Mouse (Mus musculus): Measurements from ENCODE around the gene Srcin1. TPM values are rescaled to one million over a fixed set of nuclear protein-coding genes. Genes with fewer than 3 reads are reported as not detected.

The Srcin1 gene
- polyA plus RNA-seq, 1 experiment from 2014 or later = 0.08 TPM

- 0 out of 2 replicates have a peak, but pooled peaks cover 3% of the 10 kb centered on the region for H3K4me1 ChIP-seq (ENCODE audit: control insufficient read depth, insufficient read depth, low read length)
- no peak for ATAC-seq (replicated peaks; ENCODE audit: extremely low read depth, insufficient read depth, low FRiP score)
- H3K9me3 ChIP-seq (replicated peaks; ENCODE audit: control insufficient read depth, low read length) = no peaks in the 10 kb centered on the region
- no peak overlapping the region for H3K27ac ChIP-seq (ENCODE audit: low read length)
- H3K27me3 ChIP-seq (ENCODE audit: control insufficient read depth, insufficient read depth, low read length) = peaks cover 62% of the 10 kb centered on the region
- H3K4me2 ChIP-seq (ENCODE audit: low read depth, low read length) = no peak overlapping the region
- 45% methylated on average over 14 of the region's 14 CpGs for WGBS
- H3K36me3 ChIP-seq (ENCODE audit: control insufficient read depth, insufficient read depth) = no peaks in the 10 kb centered on the region
- H3K9ac ChIP-seq (ENCODE audit: low read length) = no peak overlapping the region
- no peak overlapping the region for H3K4me3 ChIP-seq (ENCODE audit: low read length)
Measured at GRCm38 (mm10) chr11:97563730-97564129, 12.3 kb downstream of the Srcin1 start.

GRCm38 (mm10) chr11:97562536-97562935, 13.4 kb downstream of the Srcin1 start:
- Histone ChIP-seq H3K4me2 (ENCODE audit: low read depth, low read length) (no peak overlapping the region), H3K9ac (ENCODE audit: low read length) (no peak overlapping the region), H3K4me3 (ENCODE audit: low read length) (no peak overlapping the region), H3K27ac (ENCODE audit: low read length) (no peak overlapping the region), H3K4me1 (ENCODE audit: control insufficient read depth, insufficient read depth, low read length) (no peaks in the 10 kb centered on the region), H3K9me3 (replicated peaks; ENCODE audit: control insufficient read depth, low read length) (no peaks in the 10 kb centered on the region), H3K27me3 (ENCODE audit: control insufficient read depth, insufficient read depth, low read length) (peaks cover 58% of the 10 kb centered on the region), H3K36me3 (ENCODE audit: control insufficient read depth, insufficient read depth) (no peaks in the 10 kb centered on the region)
- 40% methylated on average over 3 of the region's 3 CpGs for WGBS
- ATAC-seq (replicated peaks; ENCODE audit: extremely low read depth, insufficient read depth, low FRiP score) = no peak

- Histone ChIP-seq H3K27me3 (ENCODE audit: control insufficient read depth, insufficient read depth, low read length) (peaks cover 37% of the 10 kb centered on the region), H3K4me2 (ENCODE audit: low read depth, low read length) (no peak overlapping the region), H3K27ac (ENCODE audit: low read length) (no peak overlapping the region), H3K4me1 (ENCODE audit: control insufficient read depth, insufficient read depth, low read length) (peaks cover 4% of the 10 kb centered on the region; the same call in 1 of the 2 replicates), H3K4me3 (ENCODE audit: low read length) (no peak overlapping the region), H3K9me3 (replicated peaks; ENCODE audit: control insufficient read depth, low read length) (no peaks in the 10 kb centered on the region), H3K36me3 (ENCODE audit: control insufficient read depth, insufficient read depth) (no peaks in the 10 kb centered on the region), H3K9ac (ENCODE audit: low read length) (no peak overlapping the region)
- ATAC-seq (replicated peaks; ENCODE audit: extremely low read depth, insufficient read depth, low FRiP score) = no peak
- WGBS = 43% methylated on average over 17 of the region's 17 CpGs
Measured at GRCm38 (mm10) chr11:97560210-97560963, 15.6 kb downstream of the Srcin1 start.

GRCm38 (mm10) chr11:97559549-97559948, 16.4 kb downstream of the Srcin1 start:
- no peak overlapping the region for H3K4me3 ChIP-seq (ENCODE audit: low read length)
- peaks cover 4% of the 10 kb centered on the region; the same call in 1 of the 2 replicates for H3K4me1 ChIP-seq (ENCODE audit: control insufficient read depth, insufficient read depth, low read length)
- no peak for ATAC-seq (replicated peaks; ENCODE audit: extremely low read depth, insufficient read depth, low FRiP score)
- H3K4me2 ChIP-seq (ENCODE audit: low read depth, low read length) = no peak overlapping the region
- no peak overlapping the region for H3K9ac ChIP-seq (ENCODE audit: low read length)
- no peaks in the 10 kb centered on the region for H3K36me3 ChIP-seq (ENCODE audit: control insufficient read depth, insufficient read depth)
- H3K9me3 ChIP-seq (replicated peaks; ENCODE audit: control insufficient read depth, low read length) = no peaks in the 10 kb centered on the region
- peaks cover 30% of the 10 kb centered on the region for H3K27me3 ChIP-seq (ENCODE audit: control insufficient read depth, insufficient read depth, low read length)
- WGBS = 52% methylated on average over 4 of the region's 4 CpGs
- H3K27ac ChIP-seq (ENCODE audit: low read length) = no peak overlapping the region

DNA sequence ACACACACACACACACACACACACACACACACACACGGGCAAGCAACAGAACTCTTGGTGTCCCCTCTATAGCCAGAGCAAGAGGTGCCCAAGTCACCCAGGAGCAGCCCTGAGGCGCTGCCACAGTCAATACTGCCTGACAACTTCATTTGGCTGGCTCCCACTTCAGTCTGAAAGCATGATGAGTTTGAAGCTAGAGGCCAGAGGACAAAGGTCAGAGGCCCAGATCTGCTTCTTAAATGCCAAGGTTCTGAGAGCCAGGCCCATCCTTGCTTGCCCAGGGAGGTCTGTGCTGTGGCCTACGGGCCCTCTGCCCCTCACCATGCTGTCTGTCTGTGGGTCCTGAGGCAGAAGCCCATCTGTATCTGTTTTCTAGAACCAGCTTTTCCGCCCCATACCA, 18.1 kb downstream of the Srcin1 start:
- 63% methylated on average over 4 of the region's 4 CpGs for WGBS
- H3K36me3 ChIP-seq (ENCODE audit: control insufficient read depth, insufficient read depth) = no peaks in the 10 kb centered on the region
- H3K4me2 ChIP-seq (ENCODE audit: low read depth, low read length) = no peak overlapping the region
- no peaks in the 10 kb centered on the region for H3K9me3 ChIP-seq (replicated peaks; ENCODE audit: control insufficient read depth, low read length)
- no peak overlapping the region for H3K4me3 ChIP-seq (ENCODE audit: low read length)
- no peak overlapping the region for H3K9ac ChIP-seq (ENCODE audit: low read length)
- peaks cover 4% of the 10 kb centered on the region; the same call in 1 of the 2 replicates for H3K4me1 ChIP-seq (ENCODE audit: control insufficient read depth, insufficient read depth, low read length)
- no peak for ATAC-seq (replicated peaks; ENCODE audit: extremely low read depth, insufficient read depth, low FRiP score)
- H3K27ac ChIP-seq (ENCODE audit: low read length) = no peak overlapping the region
- peaks cover 27% of the 10 kb centered on the region for H3K27me3 ChIP-seq (ENCODE audit: control insufficient read depth, insufficient read depth, low read length)

DNA sequence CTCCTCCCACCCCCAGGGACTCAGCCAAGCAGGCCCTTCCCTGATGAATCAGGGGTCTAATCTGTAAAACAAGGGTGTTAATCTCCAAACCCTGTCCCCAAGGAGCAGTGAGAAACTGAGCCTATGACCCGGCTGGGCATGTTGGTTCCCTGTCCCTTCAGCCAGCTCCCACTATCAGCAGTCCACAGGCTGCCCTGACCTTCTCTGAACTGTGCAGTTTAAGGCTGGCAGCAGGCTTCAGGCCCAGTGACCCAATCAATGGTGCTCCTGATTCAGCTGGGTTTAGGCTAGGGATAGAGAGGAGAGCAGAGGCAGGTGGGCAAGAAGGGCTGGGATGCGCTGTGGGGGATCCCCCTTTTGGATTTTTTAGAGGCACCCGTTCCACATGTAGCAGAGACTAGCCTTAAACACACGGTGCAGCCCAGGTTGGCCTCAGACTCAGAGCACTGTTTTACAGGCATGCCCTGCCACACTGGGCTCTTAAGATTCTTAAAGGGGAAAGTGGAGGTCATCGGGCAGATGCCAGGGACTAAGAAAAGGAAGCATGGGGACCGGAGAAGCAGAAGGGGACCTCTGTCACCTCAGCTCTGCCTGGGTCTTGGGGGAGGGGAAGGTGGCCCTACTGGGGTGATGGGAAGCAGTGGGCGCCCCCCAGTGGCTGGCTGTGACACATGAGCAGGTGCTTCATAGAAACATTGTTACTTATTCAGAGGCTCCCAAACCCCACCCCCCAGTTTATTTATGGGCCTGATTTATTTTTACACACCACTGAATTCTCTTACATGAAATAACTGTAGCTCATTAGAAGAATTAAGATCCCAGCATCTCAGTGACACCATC, 19.2 kb downstream of the Srcin1 start:
- Histone ChIP-seq H3K27ac (ENCODE audit: low read length) (no peak overlapping the region), H3K9ac (ENCODE audit: low read length) (no peak overlapping the region), H3K36me3 (ENCODE audit: control insufficient read depth, insufficient read depth) (no peaks in the 10 kb centered on the region), H3K4me2 (ENCODE audit: low read depth, low read length) (no peak overlapping the region), H3K4me3 (ENCODE audit: low read length) (no peak overlapping the region), H3K27me3 (ENCODE audit: control insufficient read depth, insufficient read depth, low read length) (peaks cover 32% of the 10 kb centered on the region), H3K9me3 (replicated peaks; ENCODE audit: control insufficient read depth, low read length) (no peaks in the 10 kb centered on the region), H3K4me1 (ENCODE audit: control insufficient read depth, insufficient read depth, low read length) (peaks cover 4% of the 10 kb centered on the region; the same call in 1 of the 2 replicates)
- 21% methylated on average over 7 of the region's 7 CpGs for WGBS
- no peak; the same call in 1 of the 2 replicates for ATAC-seq (replicated peaks; ENCODE audit: extremely low read depth, insufficient read depth, low FRiP score)

DNA sequence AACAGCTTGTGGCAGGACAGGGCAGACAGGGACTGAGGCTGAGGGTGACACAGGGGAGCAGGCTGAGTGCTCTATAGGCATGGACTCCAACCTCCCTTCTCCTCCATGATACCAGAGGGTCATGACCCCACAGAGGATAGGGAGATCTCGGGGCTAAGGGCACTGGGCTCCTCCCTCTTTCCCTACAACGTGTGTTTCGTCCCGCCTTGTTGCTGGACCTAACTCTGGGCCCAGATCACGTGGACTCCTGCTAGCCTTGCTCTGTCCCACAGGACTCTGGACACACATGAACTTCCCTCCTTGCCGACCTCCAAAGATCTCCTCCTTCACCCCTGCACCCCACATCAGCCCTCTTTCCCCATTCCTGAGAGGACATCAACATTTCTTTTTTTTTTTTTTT, 20.8 kb downstream of the Srcin1 start:
- Histone ChIP-seq H3K9ac (ENCODE audit: low read length) (no peak overlapping the region), H3K4me1 (ENCODE audit: control insufficient read depth, insufficient read depth, low read length) (peaks cover 4% of the 10 kb centered on the region; the same call in 1 of the 2 replicates), H3K36me3 (ENCODE audit: control insufficient read depth, insufficient read depth) (no peaks in the 10 kb centered on the region), H3K27ac (ENCODE audit: low read length) (no peak overlapping the region), H3K4me2 (ENCODE audit: low read depth, low read length) (no peak overlapping the region), H3K9me3 (replicated peaks; ENCODE audit: control insufficient read depth, low read length) (no peaks in the 10 kb centered on the region), H3K4me3 (ENCODE audit: low read length) (no peak overlapping the region), H3K27me3 (ENCODE audit: control insufficient read depth, insufficient read depth, low read length) (peaks cover 45% of the 10 kb centered on the region)
- no peak for ATAC-seq (replicated peaks; ENCODE audit: extremely low read depth, insufficient read depth, low FRiP score)
- WGBS = 34% methylated on average over 6 of the region's 6 CpGs

GRCm38 (mm10) chr11:97552151-97552550, 23.8 kb downstream of the Srcin1 start:
- ATAC-seq (replicated peaks; ENCODE audit: extremely low read depth, insufficient read depth, low FRiP score) = no peak
- Histone ChIP-seq H3K9ac (ENCODE audit: low read length) (no peak overlapping the region), H3K4me2 (ENCODE audit: low read depth, low read length) (no peak overlapping the region), H3K36me3 (ENCODE audit: control insufficient read depth, insufficient read depth) (no peaks in the 10 kb centered on the region), H3K4me3 (ENCODE audit: low read length) (no peak overlapping the region), H3K4me1 (ENCODE audit: control insufficient read depth, insufficient read depth, low read length) (peaks cover 2% of the 10 kb centered on the region; the same call in 1 of the 2 replicates), H3K27ac (ENCODE audit: low read length) (no peak overlapping the region), H3K9me3 (replicated peaks; ENCODE audit: control insufficient read depth, low read length) (no peaks in the 10 kb centered on the region), H3K27me3 (ENCODE audit: control insufficient read depth, insufficient read depth, low read length) (peaks cover 66% of the 10 kb centered on the region)
- WGBS = 14% methylated on average over 8 of the region's 8 CpGs

DNA sequence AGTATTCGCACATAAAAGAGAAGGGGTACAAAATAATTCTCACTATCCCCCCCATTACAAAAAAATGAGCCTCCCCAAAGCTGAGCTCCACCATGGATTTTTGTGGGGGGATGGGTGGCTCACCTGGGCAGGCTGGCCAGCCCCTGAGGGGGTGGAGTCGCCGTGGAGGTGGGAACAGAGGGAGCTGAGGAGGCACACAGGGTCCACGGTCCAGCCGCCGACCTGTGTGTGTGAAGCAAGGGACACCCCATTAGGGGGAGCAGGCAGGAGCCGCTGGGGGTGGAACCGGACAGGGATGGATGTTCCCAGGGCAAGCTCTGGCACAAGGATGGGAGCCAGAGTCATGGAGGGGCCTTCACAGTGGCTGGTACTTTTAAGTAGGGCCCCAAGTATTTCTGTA, 27.2 kb downstream of the Srcin1 start:
- Histone ChIP-seq H3K27me3 (ENCODE audit: control insufficient read depth, insufficient read depth, low read length) (peaks cover 92% of the 10 kb centered on the region), H3K4me2 (ENCODE audit: low read depth, low read length) (no peak overlapping the region), H3K27ac (ENCODE audit: low read length) (no peak overlapping the region), H3K9me3 (replicated peaks; ENCODE audit: control insufficient read depth, low read length) (no peaks in the 10 kb centered on the region), H3K9ac (ENCODE audit: low read length) (no peak overlapping the region), H3K4me3 (ENCODE audit: low read length) (no peak overlapping the region), H3K36me3 (ENCODE audit: control insufficient read depth, insufficient read depth) (no peaks in the 10 kb centered on the region), H3K4me1 (ENCODE audit: control insufficient read depth, insufficient read depth, low read length) (peaks cover 7% of the 10 kb centered on the region)
- 35% methylated on average over 8 of the region's 8 CpGs for WGBS
- no peak for ATAC-seq (replicated peaks; ENCODE audit: extremely low read depth, insufficient read depth, low FRiP score)
